Mouse (Mus musculus) E14TG2a.4 (cell line): ENCODE measurements at regions not wholly inside any gene's neighbourhood (a gene's known extent, or its start where the extent isn't known, plus 50 kb on each side); places are given as distances from the start of the nearest gene placed in this dataset.

Experiments
- H3K27me3 ChIP-seq: 2 replicates; pipeline ENCODE4 v1.6.1; 2014; ENCODE audit warnings: low read length, control low read depth; ENCODE audit not compliant: insufficient read depth
- H3K36me3 ChIP-seq: 2 replicates; pipeline ENCODE4 v1.6.1; 2014; ENCODE audit warnings: low read length, control low read depth; ENCODE audit not compliant: insufficient read depth
- H3K4me1 ChIP-seq: replicated peaks from 2 replicates; pipeline ENCODE4 v1.6.1; 2014; ENCODE audit warnings: low read depth, low read length, control low read depth
- H3K4me3 ChIP-seq: replicated peaks from 2 replicates; pipeline ENCODE4 v1.5.1; 2014; ENCODE audit warnings: mild to moderate bottlenecking, low read length
- H3K9me3 ChIP-seq: 2 replicates; pipeline ENCODE4 v1.6.1; 2014; ENCODE audit warnings: low read length, control low read depth
- CTCF ChIP-seq: conservative IDR thresholded peaks from 2 replicates; pipeline ENCODE4 v1.5.1; 2014; ENCODE audit warnings: low read length
- NANOG ChIP-seq: IDR thresholded peaks from 2 replicates; pipeline ENCODE4 v1.6.1; 2014; ENCODE audit warnings: borderline replicate concordance, low read length, mixed read lengths
- POU5F1 ChIP-seq: IDR thresholded peaks from 2 replicates; pipeline ENCODE4 v1.6.1; 2014; ENCODE audit warnings: low read length, borderline replicate concordance

DNA sequence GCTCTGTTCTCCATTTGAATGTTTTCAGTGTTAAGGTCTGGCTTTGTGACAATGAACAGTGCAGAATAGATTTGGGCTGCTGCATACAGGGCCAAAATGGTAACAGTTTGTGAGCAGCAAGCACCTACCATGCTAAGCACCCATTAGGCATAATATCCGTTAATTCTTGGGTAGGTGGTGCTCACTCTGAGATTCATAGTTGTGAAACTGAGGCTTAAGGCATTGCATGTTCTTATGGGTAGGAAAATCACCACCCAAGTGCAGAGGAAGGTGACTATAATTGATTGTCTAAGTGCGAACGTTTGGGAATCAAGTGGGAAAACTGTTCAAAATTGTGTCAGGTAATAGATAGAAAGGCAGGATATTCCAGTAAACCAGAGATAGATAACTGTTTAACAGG lies 1378.8 kb upstream of the A1bg start:
- Histone ChIP-seq H3K4me1 (no peaks in the 10 kb centered on the region), H3K27me3 (no peaks in the 10 kb centered on the region), H3K4me3 (no peak overlapping the region), H3K36me3 (no peaks in the 10 kb centered on the region), H3K9me3 (no peaks in the 10 kb centered on the region)
- TF ChIP-seq NANOG: no peak
- TF ChIP-seq CTCF: no peak
- TF ChIP-seq POU5F1: no peak

DNA sequence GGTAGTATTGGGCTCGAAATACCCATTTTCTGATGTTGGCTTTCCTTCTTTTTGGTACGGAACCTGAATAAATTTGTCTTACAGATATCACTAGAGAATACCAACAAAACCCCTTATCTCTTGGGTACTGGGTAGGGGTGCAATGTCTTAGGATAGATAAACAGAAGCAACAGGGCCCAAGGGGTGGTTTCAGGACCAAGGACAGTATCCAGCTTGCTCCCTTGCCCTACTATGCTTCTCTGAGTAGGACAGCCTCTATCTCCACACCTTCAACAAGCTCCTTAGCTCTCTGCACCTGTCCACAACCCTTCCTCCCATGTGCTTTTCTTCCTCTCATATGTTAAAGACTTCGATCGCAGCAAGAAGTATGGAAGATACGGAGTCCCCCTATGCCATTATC lies 1374.3 kb upstream of the A1bg start:
- H3K4me3 ChIP-seq: no peak overlapping the region
- no peaks in the 10 kb centered on the region; the same call in 1 of the 2 replicates for H3K4me1 ChIP-seq
- no peaks in the 10 kb centered on the region for H3K36me3 ChIP-seq
- no peak for TF ChIP-seq POU5F1
- no peak for TF ChIP-seq CTCF
- TF ChIP-seq NANOG: no peak
- peaks cover 8% of the 10 kb centered on the region for H3K9me3 ChIP-seq
- H3K27me3 ChIP-seq: no peaks in the 10 kb centered on the region

DNA sequence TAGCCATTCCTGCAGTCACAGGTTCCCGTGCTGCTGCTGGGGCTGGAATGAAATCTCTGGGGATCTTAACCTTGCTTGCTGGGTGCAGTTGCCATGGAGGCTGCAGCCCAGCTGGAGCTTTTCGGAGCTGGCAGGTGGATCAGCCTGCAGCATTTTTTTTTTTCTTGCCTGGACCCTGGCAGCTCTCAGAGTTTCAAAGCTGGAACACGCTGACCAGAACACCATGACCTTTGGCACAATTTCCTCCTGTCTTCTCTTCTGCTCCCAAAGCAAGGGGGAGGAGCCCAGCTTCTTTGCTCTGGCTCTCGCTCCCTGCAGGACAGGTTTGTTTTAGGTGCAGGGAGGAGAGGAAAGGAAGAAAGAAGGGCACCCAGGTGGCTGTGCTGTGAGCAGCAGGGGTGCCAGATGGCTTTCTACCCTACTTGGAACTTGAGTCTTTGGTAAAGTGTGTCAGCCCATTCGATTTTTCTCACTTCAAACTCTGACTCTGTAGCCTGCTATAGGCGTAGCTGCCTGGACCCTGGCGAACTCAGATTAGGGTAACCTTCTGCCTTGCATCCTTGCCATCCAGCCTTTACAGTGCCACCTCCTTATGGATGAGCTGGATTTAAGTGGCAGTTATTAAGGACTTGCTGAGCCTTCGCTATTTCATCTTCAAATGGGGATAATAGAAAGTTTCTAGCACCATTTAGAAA lies 1372.6 kb upstream of the A1bg start:
- no peaks in the 10 kb centered on the region for H3K27me3 ChIP-seq
- H3K4me3 ChIP-seq: no peak overlapping the region
- no peaks in the 10 kb centered on the region; the same call in 1 of the 2 replicates for H3K4me1 ChIP-seq
- TF ChIP-seq POU5F1 (no peak), NANOG (no peak), CTCF (no peak)
- peaks cover 18% of the 10 kb centered on the region for H3K9me3 ChIP-seq
- H3K36me3 ChIP-seq: no peaks in the 10 kb centered on the region

DNA sequence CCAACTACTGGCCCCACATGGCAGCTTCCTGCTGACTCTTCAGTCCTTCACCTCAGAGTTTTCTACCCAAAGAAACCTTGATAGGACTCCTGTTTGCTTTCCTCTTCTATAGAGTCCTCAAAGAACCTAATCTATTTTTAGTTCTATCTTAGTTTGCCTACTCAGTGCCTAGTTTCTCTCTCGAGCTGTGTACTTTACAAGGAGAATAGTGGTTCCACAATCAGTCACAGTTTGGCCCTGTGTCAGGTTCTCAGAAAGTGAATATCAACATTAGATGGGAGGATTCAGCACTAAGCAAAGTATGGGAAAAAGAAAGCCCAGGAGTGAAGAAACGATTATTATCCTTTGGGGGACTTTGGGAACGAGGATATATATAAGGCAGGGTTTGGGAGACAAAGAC lies 1372.0 kb upstream of the A1bg start:
- H3K36me3 ChIP-seq: no peaks in the 10 kb centered on the region
- no peak overlapping the region for H3K4me3 ChIP-seq
- H3K4me1 ChIP-seq: no peaks in the 10 kb centered on the region; the same call in 1 of the 2 replicates
- TF ChIP-seq CTCF (no peak), NANOG (no peak), POU5F1 (no peak)
- H3K9me3 ChIP-seq: peaks cover 18% of the 10 kb centered on the region
- H3K27me3 ChIP-seq: no peaks in the 10 kb centered on the region

DNA sequence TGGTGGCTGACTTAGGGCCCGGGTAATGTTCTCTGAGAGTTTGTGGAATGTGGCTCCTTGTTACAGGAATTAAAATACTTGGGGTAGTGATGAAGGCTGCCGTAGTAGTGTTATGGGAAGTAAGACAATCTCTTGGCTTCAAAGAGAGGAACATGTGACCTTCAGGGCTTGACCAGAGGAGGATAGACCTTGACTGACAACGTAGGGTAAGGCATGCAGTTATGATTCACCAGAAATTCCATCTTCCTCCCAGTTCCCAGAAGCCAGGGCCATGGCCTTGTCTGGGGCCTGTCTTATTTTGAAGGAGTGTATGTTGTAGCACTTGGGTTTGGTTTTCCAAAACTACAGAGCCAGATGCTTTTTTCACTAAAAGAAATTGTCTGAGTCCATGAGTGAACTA lies 1370.1 kb upstream of the A1bg start:
- Histone ChIP-seq H3K9me3 (peaks cover 18% of the 10 kb centered on the region), H3K4me3 (no peak overlapping the region), H3K27me3 (no peaks in the 10 kb centered on the region), H3K4me1 (no peaks in the 10 kb centered on the region; the same call in 1 of the 2 replicates), H3K36me3 (no peaks in the 10 kb centered on the region)
- no peak for TF ChIP-seq POU5F1

DNA sequence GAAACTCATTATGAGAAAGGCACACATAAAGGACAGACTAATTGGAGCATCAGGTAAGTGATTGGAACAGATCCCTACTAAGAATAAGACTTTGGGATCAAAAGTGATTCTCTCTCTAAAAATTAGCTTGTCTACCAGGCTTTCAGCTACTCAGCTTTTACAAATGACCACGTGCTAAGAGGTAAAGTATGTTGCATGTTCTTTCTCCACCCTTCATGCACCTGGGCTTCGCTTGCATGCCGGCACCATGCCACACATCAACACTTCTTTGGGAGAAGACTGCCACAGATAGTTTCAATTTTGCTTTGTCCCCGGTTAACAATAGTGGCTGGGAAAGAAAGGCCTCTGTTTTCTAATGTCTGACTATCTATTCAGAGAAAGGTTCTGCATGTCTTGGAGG lies 1367.9 kb upstream of the A1bg start:
- H3K9me3 ChIP-seq: peaks cover 18% of the 10 kb centered on the region
- H3K36me3 ChIP-seq: no peaks in the 10 kb centered on the region
- TF ChIP-seq CTCF: no peak
- TF ChIP-seq POU5F1: no peak
- TF ChIP-seq NANOG: no peak
- peaks cover 4% of the 10 kb centered on the region; the same call in 1 of the 2 replicates for H3K27me3 ChIP-seq
- H3K4me1 ChIP-seq: no peaks in the 10 kb centered on the region; the same call in 1 of the 2 replicates
- no peak overlapping the region for H3K4me3 ChIP-seq

DNA sequence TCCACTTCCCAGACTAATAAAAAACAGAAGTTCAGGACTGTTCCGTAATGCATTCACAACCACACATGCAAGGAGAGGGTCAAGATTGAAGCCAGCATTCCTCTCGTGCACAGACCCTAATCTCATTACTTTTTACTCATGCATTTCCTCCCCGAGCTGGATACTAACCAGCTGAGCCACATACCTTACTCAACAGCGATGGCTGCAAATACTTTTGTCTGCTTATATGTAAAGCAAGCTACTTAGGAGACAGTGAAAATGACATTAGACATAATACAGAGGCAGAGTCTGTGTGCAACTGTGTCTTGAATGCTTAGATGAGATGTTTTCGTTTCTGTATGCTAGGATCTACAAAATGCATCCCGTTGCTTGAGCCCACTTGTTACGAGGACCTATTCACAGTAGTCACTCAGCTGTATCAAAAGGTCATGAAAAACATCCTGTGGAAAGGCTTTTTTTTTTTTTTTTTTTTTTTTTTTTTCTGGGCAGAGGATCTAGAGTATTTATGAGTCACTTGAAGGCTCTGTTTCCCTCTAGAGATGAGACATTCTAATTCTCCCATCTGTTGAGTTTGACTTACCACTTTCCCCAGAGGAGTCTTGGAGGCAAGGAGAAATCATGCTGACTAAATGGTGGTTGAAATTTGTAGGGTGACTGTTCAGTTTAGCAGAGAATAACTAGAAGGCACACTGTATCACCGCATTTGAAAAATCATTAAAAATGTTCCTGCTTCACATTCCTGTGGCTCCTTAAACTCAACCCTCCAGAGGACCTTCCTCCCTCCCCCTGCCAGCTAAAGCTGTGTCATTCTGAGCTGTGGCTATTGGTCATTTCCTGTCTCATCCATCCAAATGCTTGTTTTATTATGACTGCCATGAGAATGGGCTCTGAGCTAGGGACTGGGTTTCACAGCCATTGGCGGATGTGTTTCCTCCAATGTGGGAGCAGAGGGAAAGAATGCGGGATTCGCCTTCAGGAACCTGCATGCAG lies 1364.1 kb upstream of the A1bg start:
- no peaks in the 10 kb centered on the region for H3K4me1 ChIP-seq

DNA sequence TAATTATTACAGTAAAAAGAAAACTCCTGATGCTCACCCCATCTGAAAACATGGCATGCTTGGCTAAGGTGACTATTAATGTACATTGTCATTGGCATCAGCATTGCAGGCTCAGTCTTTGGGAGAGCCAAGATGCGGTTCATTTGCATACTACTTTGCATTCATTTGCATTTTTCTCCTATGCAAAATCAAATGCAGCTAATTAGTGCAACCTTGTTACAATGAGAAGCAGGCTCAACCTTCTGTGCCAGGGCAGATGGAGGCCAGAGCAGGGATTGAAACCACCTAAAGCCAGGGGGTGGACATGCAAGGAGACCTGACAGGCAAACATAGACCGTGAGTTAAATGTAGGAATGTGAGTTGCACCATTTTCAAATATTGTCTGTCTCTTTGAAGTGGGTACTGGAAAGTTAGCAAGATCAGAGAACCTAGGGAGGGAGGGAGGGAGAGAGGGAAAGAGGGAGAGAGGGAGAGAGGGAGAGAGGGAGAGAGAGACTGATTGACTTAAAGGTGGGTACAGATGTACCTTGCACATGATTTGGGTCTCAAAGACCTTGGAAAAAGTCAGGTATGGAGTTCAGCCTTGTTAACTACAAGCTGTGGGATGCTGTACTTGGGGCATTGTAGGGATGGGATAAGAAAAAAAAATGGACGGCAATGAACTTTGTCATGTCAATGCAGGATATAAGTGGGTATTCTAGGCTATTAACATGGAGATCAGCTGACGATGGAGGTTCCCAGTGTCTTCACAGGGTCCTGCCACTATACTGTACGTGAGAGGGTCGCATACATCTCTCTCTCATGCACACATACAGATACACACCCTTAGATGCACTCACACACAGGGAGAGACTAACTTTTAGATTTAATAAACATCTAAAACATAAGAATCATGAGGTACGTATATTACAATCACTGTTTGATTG lies 1362.1 kb upstream of the A1bg start:
- peaks cover 4% of the 10 kb centered on the region; the same call in 1 of the 2 replicates for H3K27me3 ChIP-seq
- no peaks in the 10 kb centered on the region for H3K4me1 ChIP-seq
- H3K36me3 ChIP-seq: no peaks in the 10 kb centered on the region
- H3K4me3 ChIP-seq: no peak overlapping the region
- TF ChIP-seq CTCF: no peak
- TF ChIP-seq NANOG: no peak
- TF ChIP-seq POU5F1: no peak
- H3K9me3 ChIP-seq: no peaks in the 10 kb centered on the region

More for the DNA sequence above, 1364.1 kb upstream of the A1bg start:
- TF ChIP-seq NANOG: no peak
- TF ChIP-seq POU5F1: no peak
- no peak for TF ChIP-seq CTCF
- Histone ChIP-seq H3K4me3 (no peak overlapping the region), H3K36me3 (no peaks in the 10 kb centered on the region), H3K27me3 (peaks cover 4% of the 10 kb centered on the region; the same call in 1 of the 2 replicates), H3K9me3 (peaks cover 9% of the 10 kb centered on the region)
